Mouse (Mus musculus): ENCODE data around the gene Hist1h3e.
"Not testable (repeated sequence)": the region's sequence is repeated elsewhere in the genome, so short reads cannot be mapped to it uniquely, and the experiment has no call there.

The Hist1h3e gene

GRCm38 (mm10) chr13:23561531-23561882, 662 bp downstream of the Hist1h3e start:
- not testable (repeated sequence) for DNase-seq

DNA sequence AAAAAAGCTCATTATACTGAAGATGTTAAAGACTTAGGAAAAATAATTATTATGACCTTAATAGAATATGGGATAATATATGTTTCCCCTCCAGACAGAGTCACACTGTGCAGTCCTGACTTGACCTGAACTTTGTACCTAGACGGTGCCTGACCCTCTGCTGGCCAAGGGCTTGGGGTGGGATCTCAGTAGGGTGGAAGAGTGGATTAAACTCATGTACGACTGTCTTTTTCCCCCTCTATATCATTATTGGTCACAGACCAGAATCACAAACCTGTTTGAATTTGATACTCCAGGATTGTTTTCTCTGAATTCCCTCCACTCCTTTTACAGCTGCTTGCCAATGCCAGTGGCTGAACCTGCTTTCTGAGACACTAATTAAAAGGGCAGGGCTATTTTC, 1.5 kb downstream of the Hist1h3e start:
- not testable (repeated sequence) for DNase-seq

- DNase-seq: no peak
Measured at GRCm38 (mm10) chr13:23556906-23557305, 5.3 kb downstream of the Hist1h3e start.

DNA sequence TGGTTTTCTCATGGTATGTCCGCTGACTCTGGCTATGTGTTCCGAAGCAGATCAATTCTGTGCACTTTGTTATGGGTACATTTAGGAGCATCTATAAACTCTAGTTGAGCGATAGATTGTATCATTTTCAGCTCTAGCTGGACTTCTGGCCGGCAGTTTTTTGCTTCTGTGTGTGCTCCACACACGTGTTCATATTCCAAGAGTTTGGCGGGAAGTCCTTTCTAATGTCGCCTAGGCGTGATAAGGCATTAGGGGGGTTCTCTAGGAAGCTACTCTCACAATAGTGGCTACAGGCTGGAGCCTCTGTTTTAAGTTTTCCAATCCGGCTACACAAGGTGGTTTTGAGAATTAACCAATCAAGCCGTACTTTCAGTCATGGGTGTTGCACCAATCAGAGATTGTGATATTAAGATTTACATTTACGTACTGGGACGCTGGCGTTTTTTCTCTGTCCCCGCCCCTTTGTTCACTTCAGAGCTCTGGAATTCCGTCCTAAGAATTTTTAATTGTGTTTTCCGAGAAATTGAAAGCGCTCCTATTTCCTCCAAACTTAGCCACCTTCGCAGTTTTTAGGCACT, 6.2 kb downstream of the Hist1h3e start:
- peak; percentile 78 to 83 for DNase-seq

GRCm38 (mm10) chr13:23554925-23555838, 7.0 kb downstream of the Hist1h3e start:
- DNase-seq: peak; percentile 75 to 78

DNA sequence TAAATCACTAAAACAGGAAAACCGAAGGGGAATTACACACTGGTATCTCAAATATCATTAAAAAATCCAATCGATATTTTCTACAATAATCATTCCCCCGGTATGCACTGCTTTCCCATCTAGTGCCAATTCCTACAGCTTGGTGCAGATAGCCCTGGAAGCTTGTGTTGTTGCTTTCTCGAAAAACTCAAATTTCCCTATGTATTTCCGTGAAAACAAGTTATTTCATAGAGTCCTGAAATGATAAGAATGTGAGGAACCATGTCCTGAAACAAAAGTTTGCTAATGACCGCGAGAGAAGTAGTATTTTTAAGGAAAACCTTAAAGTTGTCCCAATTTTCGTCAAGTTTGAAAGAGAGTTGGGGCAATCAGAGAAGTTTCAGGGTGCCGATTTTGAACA, 7.8 kb downstream of the Hist1h3e start:
- DNase-seq: peak in 1 of 2 experiments; percentile 14

DNA sequence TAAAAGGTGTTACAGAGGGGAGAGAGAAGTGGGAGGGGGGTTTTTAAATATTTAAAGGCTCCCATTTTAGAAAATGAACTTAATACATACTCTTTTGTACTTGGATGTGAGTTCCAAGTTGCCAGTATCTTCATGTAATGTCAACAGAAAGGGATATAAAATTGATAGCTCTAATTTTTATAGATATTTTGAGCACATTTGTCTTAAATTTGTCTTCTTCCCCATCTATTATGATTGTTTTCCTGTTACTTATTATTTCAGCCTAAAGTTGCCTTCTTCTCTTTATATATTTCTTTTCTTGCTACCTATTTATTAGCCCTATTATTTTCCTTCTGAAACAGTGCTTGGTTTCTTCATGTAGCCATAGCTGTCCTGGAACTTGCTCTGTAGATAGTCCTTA, 9.2 kb downstream of the Hist1h3e start, which contains the start of gene Hist1h1d:
Gene Hist1h1d (plus strand): TSS at position 301 of the 400 bp plus-strand sequence.
- no peak for DNase-seq

DNA sequence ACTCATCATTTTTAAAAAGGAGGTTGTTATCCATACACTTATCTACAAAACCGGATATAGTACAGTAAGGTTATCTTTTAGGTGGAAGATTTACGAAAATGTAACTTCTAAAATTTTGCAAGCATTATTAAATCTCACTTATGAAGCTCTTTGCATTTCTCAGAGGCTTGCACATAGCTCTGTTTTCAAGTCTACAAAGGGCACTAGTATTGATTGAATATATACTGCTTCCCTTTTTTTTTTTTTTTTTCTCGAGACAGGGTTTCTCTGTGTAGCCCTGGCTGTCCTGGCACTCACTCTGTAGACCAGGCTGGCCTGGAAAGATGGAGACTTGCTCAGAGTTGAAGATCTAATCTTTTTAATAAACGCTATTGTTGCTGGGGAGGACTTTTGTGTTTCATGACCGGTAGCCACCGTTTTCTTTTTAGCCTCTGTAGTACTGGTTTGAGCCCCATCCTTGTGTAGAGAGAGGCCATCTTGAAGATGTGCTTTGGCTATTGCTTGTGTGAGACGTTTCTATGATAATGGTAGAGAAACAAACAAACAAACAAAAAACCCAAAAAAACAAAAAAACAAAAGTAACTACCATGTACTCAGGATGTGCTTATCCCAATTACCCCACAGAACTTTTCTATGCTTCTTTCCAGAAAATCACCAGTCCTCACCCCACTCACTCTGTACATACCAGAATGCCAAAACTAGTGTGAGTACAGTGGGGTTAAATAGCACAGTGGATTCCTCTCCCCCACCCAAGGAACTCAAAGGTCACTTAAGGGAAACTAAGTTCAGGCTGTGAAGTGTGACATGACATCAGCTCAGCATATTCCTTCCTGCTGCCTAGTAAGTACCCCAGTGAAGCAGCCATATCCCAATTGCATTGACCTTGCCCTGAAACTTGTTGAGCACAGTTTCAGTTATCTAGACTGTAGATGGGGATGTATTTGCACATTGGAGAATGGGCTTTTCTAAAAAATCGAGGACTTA, 9.9 kb downstream of the Hist1h3e start:
- no peak for DNase-seq

DNA sequence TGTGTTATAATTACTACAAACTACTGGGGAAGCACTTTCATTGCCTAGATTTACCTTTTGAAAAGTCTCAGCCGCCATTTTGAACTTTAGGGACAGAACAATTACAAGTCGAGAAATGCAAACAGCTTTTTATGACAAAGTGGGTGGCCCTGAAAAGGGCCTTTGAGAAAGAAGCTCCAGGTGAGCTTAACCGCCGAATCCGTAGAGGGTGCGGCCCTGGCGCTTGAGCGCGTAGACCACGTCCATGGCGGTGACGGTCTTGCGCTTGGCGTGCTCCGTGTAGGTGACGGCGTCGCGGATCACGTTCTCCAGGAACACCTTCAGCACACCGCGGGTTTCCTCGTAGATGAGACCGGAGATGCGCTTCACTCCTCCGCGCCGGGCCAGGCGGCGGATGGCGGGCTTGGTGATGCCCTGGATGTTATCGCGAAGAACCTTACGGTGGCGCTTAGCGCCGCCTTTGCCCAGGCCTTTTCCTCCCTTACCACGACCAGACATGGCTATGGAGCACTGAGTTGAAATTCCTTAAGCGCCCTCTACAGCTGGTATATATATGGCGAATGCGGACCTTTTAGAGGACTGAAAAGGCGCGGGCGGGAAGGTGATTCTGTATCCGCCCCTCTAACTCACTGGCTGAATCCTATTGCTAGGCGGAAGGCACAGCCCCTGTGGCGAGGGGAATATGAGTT, 10.9 kb downstream of the Hist1h3e start, which contains the start of gene Hist1h4f:
Gene Hist1h4f (minus strand): TSS at position 503 of the 689 bp plus-strand sequence.
- DNase-seq: peak; percentile 93 to 94

GRCm38 (mm10) chr13:23550761-23551145, 11.4 kb downstream of the Hist1h3e start:
- DNase-seq: no peak

DNA sequence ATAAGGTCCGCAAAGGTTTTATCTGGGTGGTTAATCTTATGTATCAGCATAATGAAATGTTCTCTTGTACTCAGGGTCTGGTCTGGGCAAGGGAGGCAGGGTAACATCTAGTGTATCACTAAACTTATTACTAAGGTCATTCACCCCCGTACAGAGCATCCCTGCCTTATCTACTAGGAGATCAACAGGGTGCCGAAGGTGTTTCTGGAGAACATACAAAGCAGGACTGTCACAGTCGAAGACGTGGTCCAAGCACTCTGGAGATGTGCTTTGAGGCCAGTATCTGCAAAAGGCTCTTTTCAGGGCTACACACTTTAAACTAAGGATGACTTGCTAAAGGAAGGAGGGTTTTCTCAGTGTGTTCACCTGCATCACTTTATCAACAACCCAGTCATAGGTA, 15.5 kb downstream of the Hist1h3e start:
- no peak for DNase-seq

DNA sequence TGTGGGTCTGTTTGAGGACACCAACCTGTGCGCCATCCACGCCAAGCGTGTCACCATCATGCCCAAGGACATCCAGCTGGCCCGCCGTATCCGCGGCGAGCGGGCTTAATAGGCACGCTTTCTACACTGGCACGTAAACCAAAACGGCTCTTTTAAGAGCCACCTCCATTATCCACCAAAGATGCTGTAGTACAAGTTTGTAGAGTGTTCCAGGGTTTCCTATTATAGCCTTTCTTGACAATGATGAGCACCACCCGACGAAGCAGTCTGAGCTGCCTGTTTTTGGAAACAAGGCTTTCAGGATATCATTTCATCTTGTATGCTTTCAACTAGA, 17.4 kb downstream of the Hist1h3e start:
- DNase-seq: peak in 1 of 2 experiments; percentile 29

DNA sequence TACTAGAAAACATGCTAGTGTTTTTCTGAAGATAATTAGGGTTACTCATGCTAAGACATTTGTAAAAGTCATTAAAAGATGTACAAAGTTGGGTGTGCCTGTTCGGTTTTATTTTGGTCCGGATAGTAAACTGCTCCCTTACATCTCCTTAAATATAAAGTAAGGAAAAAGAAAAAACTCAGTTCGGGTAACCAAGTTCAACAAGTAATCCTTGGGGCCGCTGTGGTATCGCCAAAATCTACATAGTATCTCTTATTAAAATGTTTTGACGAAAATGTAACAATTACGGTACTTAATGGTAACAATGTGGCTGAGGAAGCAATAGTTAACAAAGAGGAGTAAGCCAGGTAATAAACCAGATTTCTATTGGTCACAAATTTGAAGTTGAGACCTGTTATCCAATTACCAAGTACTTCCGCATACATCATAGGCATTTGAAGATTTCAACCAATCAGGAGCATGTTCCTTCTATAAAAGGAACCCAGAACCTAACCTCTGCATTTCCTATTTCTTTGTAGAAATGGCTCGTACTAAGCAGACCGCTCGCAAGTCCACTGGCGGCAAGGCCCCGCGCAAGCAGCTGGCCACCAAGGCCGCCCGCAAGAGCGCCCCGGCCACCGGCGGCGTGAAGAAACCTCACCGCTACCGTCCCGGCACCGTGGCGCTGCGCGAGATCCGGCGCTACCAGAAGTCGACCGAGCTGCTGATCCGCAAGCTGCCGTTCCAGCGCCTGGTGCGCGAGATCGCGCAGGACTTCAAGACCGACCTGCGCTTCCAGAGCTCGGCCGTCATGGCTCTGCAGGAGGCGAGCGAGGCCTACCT, 18.0 kb downstream of the Hist1h3e start, which contains the start of gene Hist1h3f:
Gene Hist1h3f (plus strand): TSS at position 88 of the 822 bp plus-strand sequence.
- DNase-seq: peak; percentile 77 to 86

- peak; percentile 65 to 70 for DNase-seq
Measured at GRCm38 (mm10) chr13:23542999-23543607, 19.1 kb downstream of the Hist1h3e start, which contains the start of gene Hist1h2bh. Gene Hist1h2bh (minus strand): TSS chr13:23543392.

DNA sequence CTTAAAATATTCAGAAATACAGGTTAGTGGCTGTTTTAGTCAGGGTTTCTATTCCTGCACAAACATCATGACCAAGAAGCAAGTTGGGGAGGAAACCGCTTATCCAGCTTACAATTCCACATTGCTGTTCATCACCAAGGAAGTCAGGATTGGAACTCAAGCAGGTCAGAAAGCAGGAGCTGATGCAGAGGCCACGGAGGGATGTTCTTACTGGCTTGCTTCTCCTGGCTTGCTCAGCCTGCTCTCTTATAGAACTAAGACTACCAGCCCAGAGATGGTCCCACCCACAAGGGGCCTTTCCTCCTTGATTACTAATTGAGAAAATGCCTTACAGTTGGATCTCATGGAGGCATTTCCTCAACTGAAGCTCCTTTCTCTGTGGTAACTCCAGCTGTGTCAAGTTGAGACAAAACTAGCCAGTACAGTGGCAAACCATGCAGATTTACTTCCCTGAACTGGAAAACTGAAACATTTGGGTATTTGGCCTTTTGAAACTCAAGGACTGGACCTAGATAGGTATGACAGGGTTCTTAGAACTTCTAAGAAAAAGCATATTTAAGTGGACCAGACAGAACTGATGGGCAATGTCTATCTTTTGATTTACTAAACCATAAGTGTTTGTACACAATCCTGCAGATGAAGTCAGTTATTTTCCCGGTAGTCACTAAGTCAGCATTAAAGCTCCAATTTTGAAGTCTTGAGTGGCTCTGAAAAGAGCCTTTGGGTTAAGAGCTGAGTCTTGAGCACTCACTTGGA, 19.8 kb downstream of the Hist1h3e start:
- not testable (repeated sequence) for DNase-seq

- no peak for DNase-seq
Measured at GRCm38 (mm10) chr13:23541497-23541896, 20.7 kb downstream of the Hist1h3e start.

DNA sequence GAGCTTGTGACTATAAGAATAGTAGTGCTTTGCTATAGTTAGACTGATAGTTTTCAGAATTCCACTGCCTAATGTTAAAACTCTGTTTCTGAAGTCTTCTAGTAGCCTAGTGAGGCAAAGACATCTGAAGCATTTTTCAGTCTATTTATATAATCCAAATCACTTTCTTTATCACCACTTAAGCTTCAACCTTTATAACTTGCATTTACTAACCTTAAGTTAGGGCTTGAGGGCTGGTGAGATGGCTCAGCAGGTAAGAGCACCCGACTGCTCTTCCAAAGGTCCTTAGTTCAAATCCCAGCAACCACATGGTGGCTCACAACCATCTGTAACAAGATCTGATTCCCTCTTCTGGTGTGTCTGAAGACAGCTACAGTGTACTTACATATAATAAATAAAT, 22.3 kb downstream of the Hist1h3e start:
- not testable (repeated sequence) for DNase-seq

DNA sequence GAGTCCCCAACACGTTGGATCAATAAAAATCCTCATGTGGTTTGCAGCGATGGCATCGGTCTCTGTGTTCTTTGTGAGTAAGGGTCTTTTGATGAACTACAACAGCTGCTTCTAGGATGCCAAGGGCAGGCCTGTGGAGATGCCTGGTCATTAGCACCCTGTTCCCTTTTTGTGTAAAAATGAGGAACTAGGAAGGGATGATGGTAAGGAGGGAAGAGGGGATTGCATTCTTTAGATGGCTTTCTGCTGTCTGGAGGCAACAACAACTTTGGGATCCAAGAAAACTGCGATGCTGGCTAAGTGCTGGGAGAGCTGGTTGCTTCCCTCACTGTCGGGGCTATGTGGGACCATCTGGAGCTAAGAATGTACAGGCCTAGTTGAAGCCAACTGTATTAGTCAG, 23.9 kb downstream of the Hist1h3e start:
- no peak for DNase-seq

GRCm38 (mm10) chr13:23537006-23537710, 25.0 kb downstream of the Hist1h3e start:
- DNase-seq: no peak

Data from cerebellum, postnatal 10 days (tissue).